In genomic region chr1:164061925-164062324, GRCm38 (mm10) we compare ENCODE assay signal across 12 mouse cellular contexts. TPM values are rescaled to one million over a fixed set of nuclear protein-coding genes. Genes with fewer than 3 reads are reported as not detected.
A peak's percentile ranks its signal among the peaks of the same experiment; 100 is the strongest.
DNase-seq lines count a peak whose midpoint lies in the region; ATAC-seq and TF ChIP-seq lines count a peak whose summit lies in the region.
"Had no signal": no experiment of that assay in that cellular context is flagged by ENCODE, and none has a peak within 500 bp of the region (broad histone marks: within the 10 kb centered on the region; RNA-seq: fewer than 3 reads in every experiment).

Gene Sell (plus strand): TSS chr1:164061982.

- H3K27ac ChIP-seq in liver, embryonic 16.5 days (ENCODE audit: low read length) = no peak within 1 kb of the TSS; the same call in none of the 2 replicates
- H3K27ac ChIP-seq in hindbrain, postnatal 0 days = no peak within 1 kb of the TSS
- H3K27ac ChIP-seq in forebrain, embryonic 14.5 days (ENCODE audit: low read depth, low read length) = no peak within 1 kb of the TSS
- H3K27ac ChIP-seq: hindbrain, embryonic 15.5 days; layer of hippocampus, adult 2 months; lung, embryonic 15.5 days had no signal

- no peaks in the 10 kb centered on the region for H3K36me3 ChIP-seq in liver, embryonic 16.5 days (ENCODE audit: control insufficient read depth, insufficient read depth)
- H3K36me3 ChIP-seq in hindbrain, postnatal 0 days (ENCODE audit: insufficient read depth, low read length) = no peaks in the 10 kb centered on the region
- H3K36me3 ChIP-seq in forebrain, embryonic 14.5 days (ENCODE audit: control insufficient read depth, insufficient read depth, low read length) = no peaks in the 10 kb centered on the region
- H3K36me3 ChIP-seq: heart, embryonic 12.5 days; hindbrain, embryonic 15.5 days; lung, embryonic 15.5 days had no signal

- H3K9ac ChIP-seq in liver, embryonic 16.5 days (ENCODE audit: low read depth, low read length) = no peak within 1 kb of the TSS
- no peak within 1 kb of the TSS for H3K9ac ChIP-seq in hindbrain, postnatal 0 days (replicated peaks; ENCODE audit: low read length)
- H3K9ac ChIP-seq in forebrain, embryonic 14.5 days (ENCODE audit: low read length) = no peak within 1 kb of the TSS
- H3K9ac ChIP-seq: heart, embryonic 12.5 days; hindbrain, embryonic 15.5 days; lung, embryonic 15.5 days had no signal

- no peaks in the 10 kb centered on the region for H3K4me1 ChIP-seq in liver, embryonic 16.5 days (ENCODE audit: control insufficient read depth, low read depth, low read length)
- no peaks in the 10 kb centered on the region for H3K4me1 ChIP-seq in hindbrain, postnatal 0 days (ENCODE audit: insufficient read depth, low read length)
- H3K4me1 ChIP-seq in forebrain, embryonic 14.5 days (ENCODE audit: control insufficient read depth, insufficient read depth, low read length) = no peaks in the 10 kb centered on the region
- H3K4me1 ChIP-seq: heart, embryonic 12.5 days; hindbrain, embryonic 15.5 days; lung, embryonic 15.5 days had no signal

- ATAC-seq in liver, embryonic 16.5 days (ENCODE audit: low read depth) = no peak
- ATAC-seq in hindbrain, postnatal 0 days = no peak
- no peak for ATAC-seq in forebrain, embryonic 14.5 days

- TF ChIP-seq CTCF in hindbrain, postnatal 0 days (IDR thresholded peaks at IDR 0.05; ENCODE audit: low read depth) = no peak

- 41% methylated on average over 4 of the region's 4 CpGs for WGBS in liver, embryonic 16.5 days (ENCODE audit: insufficient replicate concordance)
- 78% methylated on average over 4 of the region's 4 CpGs for WGBS in hindbrain, postnatal 0 days
- 76% methylated on average over 4 of the region's 4 CpGs for WGBS in forebrain, embryonic 14.5 days

- no peaks in the 10 kb centered on the region for H3K27me3 ChIP-seq in liver, embryonic 16.5 days (ENCODE audit: control insufficient read depth, insufficient read depth, low read depth, low read length)
- no peaks in the 10 kb centered on the region for H3K27me3 ChIP-seq in hindbrain, postnatal 0 days (ENCODE audit: insufficient read depth, low read length)
- H3K27me3 ChIP-seq in forebrain, embryonic 14.5 days (replicated peaks; ENCODE audit: control insufficient read depth, insufficient read depth, low read length) = no peaks in the 10 kb centered on the region
- H3K27me3 ChIP-seq: heart, embryonic 12.5 days; hindbrain, embryonic 15.5 days; lung, embryonic 15.5 days had no signal

- peak; percentile 68 to 72 for DNase-seq in spleen, adult 18-20 months
- no peak for DNase-seq in spleen, adult 12 weeks (ENCODE audit: low spot score)
- DNase-seq in spleen, postnatal 14 days (ENCODE audit: low spot score in 2 of 2) = peak; percentile 45 to 47
- DNase-seq in hindbrain, postnatal 0 days (ENCODE audit: low spot score) = no peak
- DNase-seq in urinary bladder, postnatal 14 days (ENCODE audit: low spot score) = no peak
- no peak for DNase-seq in forebrain, embryonic 14.5 days (ENCODE audit: low spot score)

- H3K4me3 ChIP-seq in liver, embryonic 16.5 days (ENCODE audit: low read depth, low read length) = no peak within 1 kb of the TSS; the same call in 1 of the 2 replicates
- H3K4me3 ChIP-seq in hindbrain, postnatal 0 days (ENCODE audit: low read length) = no peak within 1 kb of the TSS
- no peak within 1 kb of the TSS for H3K4me3 ChIP-seq in forebrain, embryonic 14.5 days (ENCODE audit: low read depth, low read length)
- H3K4me3 ChIP-seq: heart, embryonic 12.5 days; hindbrain, embryonic 15.5 days; layer of hippocampus, adult 2 months; lung, embryonic 15.5 days had no signal

- H3K9me3 ChIP-seq in liver, embryonic 16.5 days (replicated peaks; ENCODE audit: control insufficient read depth, low read length) = no peaks in the 10 kb centered on the region
- no peaks in the 10 kb centered on the region for H3K9me3 ChIP-seq in hindbrain, postnatal 0 days (ENCODE audit: low read length)
- no peaks in the 10 kb centered on the region for H3K9me3 ChIP-seq in forebrain, embryonic 14.5 days (replicated peaks; ENCODE audit: control insufficient read depth, low read length)
- H3K9me3 ChIP-seq: heart, embryonic 12.5 days; hindbrain, embryonic 15.5 days; lung, embryonic 15.5 days had no signal

- H3K4me2 ChIP-seq in liver, embryonic 16.5 days (ENCODE audit: low read depth, low read length) = no peak within 1 kb of the TSS
- H3K4me2 ChIP-seq in hindbrain, postnatal 0 days (ENCODE audit: low read depth, low read length) = no peak within 1 kb of the TSS
- no peak within 1 kb of the TSS for H3K4me2 ChIP-seq in forebrain, embryonic 14.5 days (ENCODE audit: low read length)
- H3K4me2 ChIP-seq: heart, embryonic 12.5 days; hindbrain, embryonic 15.5 days; lung, embryonic 15.5 days had no signal

RNA-seq across cellular contexts. Expression of gene Sell, which starts in this region (rescaled TPM):
- 11.8 and 13.4 TPM in 2 replicates for polyA plus RNA-seq in liver, embryonic 16.5 days (2015; fragmentation: Nextera tagmentation; extraction: Ambion mirVana)
- total RNA-seq in hindbrain, postnatal 0 days (2014; rRNA removed) = 0.05 and 0.58 TPM in 2 replicates
- polyA plus RNA-seq in hindbrain, postnatal 0 days (2015; fragmentation: Nextera tagmentation; extraction: Ambion mirVana) = 0.13 TPM in 1 of 2 replicates, not detected in the other
- 0.15 TPM in 1 of 2 replicates, not detected in the other for polyA plus RNA-seq in forebrain, embryonic 14.5 days (2014; fragmentation: Nextera tagmentation; extraction: Ambion mirVana)
- total RNA-seq: left cerebral cortex, postnatal 14 days had no signal
- polyA plus RNA-seq: heart, embryonic 12.5 days had no signal

Comparison
In these comparisons a context has a peak if more than half of its experiments do, and no peak if none do; other contexts are left out.
1. RNA of gene Sell (polyA plus RNA-seq): 11.8 to 13.4 TPM in liver, embryonic 16.5 days; 0.15 TPM in forebrain, embryonic 14.5 days and 0.13 TPM in hindbrain, postnatal 0 days; every median in the first group is over 10 times any median in the second.
2. DNase-seq: peak in spleen, adult 18-20 months (2 of 2) and spleen, postnatal 14 days (2 of 2); none in spleen, adult 12 weeks (single experiment), hindbrain, postnatal 0 days (single experiment), urinary bladder, postnatal 14 days (single experiment) and forebrain, embryonic 14.5 days (single experiment).